Mouse (Mus musculus): ENCODE results near the gene Hpse. TPM values are rescaled to one million over a fixed set of nuclear protein-coding genes. Genes with fewer than 3 reads are reported as not detected.

Gene Hpse
- polyA plus RNA-seq, 1 experiment from 2014 or later, result 0.53 TPM

- Histone ChIP-seq H3K36me3 (no peaks in the 10 kb centered on the region), H3K9me3 (no peaks in the 10 kb centered on the region), H3K27me3 (no peaks in the 10 kb centered on the region), H3K4me2 (no peak overlapping the region), H3K9ac (no peak overlapping the region), H3K27ac (replicated peaks) (no peak overlapping the region), H3K4me1 (replicated peaks) (no peaks in the 10 kb centered on the region), H3K4me3 (no peak overlapping the region)
- WGBS, result 88% methylated on average over 4 of the region's 4 CpGs
- no peak for ATAC-seq (ENCODE audit: low FRiP score, low read depth)
Measured at GRCm38 (mm10) chr5:100726001-100726400, 6.5 kb upstream of the Hpse start.

DNA sequence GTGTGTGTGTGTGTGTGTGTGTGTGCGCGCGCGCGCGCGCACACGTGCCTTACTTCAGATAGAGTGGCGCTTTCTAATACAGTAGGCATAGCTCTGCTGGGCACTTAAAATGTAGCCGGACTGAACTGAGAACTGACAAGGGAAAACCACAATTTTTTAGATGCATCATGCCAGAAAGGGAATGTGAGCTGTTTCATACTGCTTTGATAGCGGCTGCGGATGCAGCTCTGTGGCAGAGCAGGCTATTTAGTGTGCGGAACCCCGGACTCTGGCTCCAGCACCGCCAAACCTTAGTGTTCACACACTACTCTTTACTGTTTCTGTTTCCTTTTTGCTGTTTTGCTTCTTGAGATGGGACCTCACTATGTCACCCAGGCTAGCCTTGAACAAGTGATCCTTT lies 2.8 kb downstream of the Hpse start:
- no peak overlapping the region for H3K9ac ChIP-seq
- H3K4me2 ChIP-seq, result no peak overlapping the region
- no peaks in the 10 kb centered on the region for H3K9me3 ChIP-seq
- no peak overlapping the region for H3K27ac ChIP-seq (replicated peaks)
- no peak overlapping the region for H3K4me3 ChIP-seq
- WGBS, result 96% methylated on average over 15 of the region's 15 CpGs
- no peak for ATAC-seq (ENCODE audit: low FRiP score, low read depth)
- no peaks in the 10 kb centered on the region for H3K36me3 ChIP-seq
- peaks cover 15% of the 10 kb centered on the region for H3K27me3 ChIP-seq
- peaks cover 15% of the 10 kb centered on the region for H3K4me1 ChIP-seq (replicated peaks)

- Histone ChIP-seq H3K27ac (replicated peaks) (no peak overlapping the region), H3K27me3 (no peaks in the 10 kb centered on the region), H3K4me2 (no peak overlapping the region), H3K9ac (no peak overlapping the region), H3K9me3 (no peaks in the 10 kb centered on the region), H3K4me3 (no peak overlapping the region), H3K4me1 (replicated peaks) (no peaks in the 10 kb centered on the region), H3K36me3 (no peaks in the 10 kb centered on the region)
- ATAC-seq (ENCODE audit: low FRiP score, low read depth), result no peak
- WGBS, result 98% methylated on average over 6 of the region's 6 CpGs
Measured at GRCm38 (mm10) chr5:100711219-100711618, 8.3 kb downstream of the Hpse start.

DNA sequence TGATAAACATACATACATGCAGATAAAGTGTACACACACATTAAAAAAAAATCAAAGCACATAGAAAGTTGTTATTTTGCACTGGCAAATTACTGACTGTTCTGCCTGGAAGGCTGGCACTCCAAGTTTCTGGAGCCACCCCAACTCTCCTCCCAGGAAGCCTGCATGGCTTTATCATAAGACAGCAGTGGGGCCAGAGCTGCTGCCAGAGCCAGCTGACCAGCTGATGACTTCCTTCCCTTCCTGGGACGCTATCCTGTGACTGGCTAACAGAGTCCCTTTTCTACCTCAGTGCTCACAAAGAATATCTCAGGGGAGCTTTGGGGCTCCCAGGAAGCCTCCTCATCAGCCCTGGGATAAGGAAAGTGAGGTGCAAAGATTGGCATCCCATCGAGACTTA lies 9.5 kb downstream of the Hpse start:
- 74% methylated on average over 2 of the region's 2 CpGs for WGBS
- H3K27ac ChIP-seq (replicated peaks), result no peak overlapping the region
- no peak overlapping the region for H3K4me2 ChIP-seq
- no peak overlapping the region for H3K9ac ChIP-seq
- H3K36me3 ChIP-seq, result no peaks in the 10 kb centered on the region
- no peak overlapping the region for H3K4me3 ChIP-seq
- no peaks in the 10 kb centered on the region for H3K4me1 ChIP-seq (replicated peaks)
- no peaks in the 10 kb centered on the region for H3K27me3 ChIP-seq
- ATAC-seq (ENCODE audit: low FRiP score, low read depth), result no peak
- no peaks in the 10 kb centered on the region for H3K9me3 ChIP-seq

DNA sequence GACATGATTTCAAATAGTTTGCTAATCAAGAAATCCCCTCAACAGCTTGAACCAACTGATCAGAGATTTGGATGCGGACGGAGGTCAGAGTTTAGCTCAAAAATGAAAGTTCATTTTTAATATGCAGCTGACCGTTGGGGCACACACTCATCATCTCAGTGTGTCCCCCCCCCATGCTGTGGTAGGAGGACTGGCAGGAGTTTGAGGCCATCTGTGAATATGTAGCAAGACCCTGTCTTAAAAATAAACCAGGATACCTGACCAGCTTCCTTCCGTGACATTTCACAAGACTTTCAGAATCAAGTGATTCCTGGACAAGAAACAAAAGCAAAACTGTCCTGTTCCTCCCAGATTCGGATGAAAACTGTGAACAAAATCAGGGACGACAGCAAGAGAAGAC lies 10.5 kb downstream of the Hpse start:
- Histone ChIP-seq H3K27me3 (no peaks in the 10 kb centered on the region), H3K9ac (no peak overlapping the region), H3K4me1 (replicated peaks) (no peaks in the 10 kb centered on the region), H3K9me3 (no peaks in the 10 kb centered on the region), H3K4me3 (no peak overlapping the region), H3K36me3 (no peaks in the 10 kb centered on the region), H3K27ac (replicated peaks) (no peak overlapping the region), H3K4me2 (no peak overlapping the region)
- no peak for ATAC-seq (ENCODE audit: low FRiP score, low read depth)
- 88% methylated on average over 6 of the region's 6 CpGs for WGBS

GRCm38 (mm10) chr5:100706675-100707074 lies 12.8 kb downstream of the Hpse start:
- Histone ChIP-seq H3K27ac (replicated peaks) (no peak overlapping the region), H3K4me2 (no peak overlapping the region), H3K9me3 (no peaks in the 10 kb centered on the region), H3K27me3 (no peaks in the 10 kb centered on the region), H3K36me3 (no peaks in the 10 kb centered on the region), H3K9ac (no peak overlapping the region), H3K4me3 (no peak overlapping the region), H3K4me1 (replicated peaks) (no peaks in the 10 kb centered on the region)
- 28% methylated on average over 8 of the region's 8 CpGs for WGBS
- ATAC-seq (ENCODE audit: low FRiP score, low read depth), result no peak

DNA sequence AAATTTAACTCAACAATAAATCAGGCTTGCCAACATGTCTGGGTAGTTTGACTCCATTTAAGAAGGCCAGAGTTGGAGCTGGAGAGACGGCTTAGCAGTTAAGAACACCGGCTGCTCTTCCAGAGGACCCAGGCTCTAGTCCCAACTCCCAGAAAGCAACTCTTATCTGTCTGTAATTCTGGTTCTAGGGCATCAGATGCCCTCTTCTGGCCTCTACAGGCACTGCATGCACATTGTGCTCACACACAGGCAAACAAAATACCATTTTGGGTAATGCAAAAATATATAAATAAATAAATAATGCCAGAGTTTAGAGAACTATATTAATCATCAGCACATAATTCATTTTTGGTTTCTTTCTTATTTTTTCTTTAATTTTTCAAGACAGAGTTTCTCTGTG lies 15.2 kb downstream of the Hpse start:
- H3K9ac ChIP-seq, result no peak overlapping the region
- H3K4me3 ChIP-seq, result no peak overlapping the region
- H3K4me2 ChIP-seq, result no peak overlapping the region
- WGBS, result 97% methylated on average over 2 of the region's 2 CpGs
- H3K27me3 ChIP-seq, result no peaks in the 10 kb centered on the region
- no peaks in the 10 kb centered on the region for H3K36me3 ChIP-seq
- no peak for ATAC-seq (ENCODE audit: low FRiP score, low read depth)
- H3K9me3 ChIP-seq, result no peaks in the 10 kb centered on the region
- no peaks in the 10 kb centered on the region for H3K4me1 ChIP-seq (replicated peaks)
- no peak overlapping the region for H3K27ac ChIP-seq (replicated peaks)

GRCm38 (mm10) chr5:100702325-100702724 lies 17.2 kb downstream of the Hpse start:
- H3K27me3 ChIP-seq, result no peaks in the 10 kb centered on the region
- WGBS, result 91% methylated on average over 3 of the region's 3 CpGs
- H3K27ac ChIP-seq (replicated peaks), result no peak overlapping the region
- H3K4me2 ChIP-seq, result no peak overlapping the region
- H3K9ac ChIP-seq, result no peak overlapping the region
- no peak overlapping the region for H3K4me3 ChIP-seq
- H3K4me1 ChIP-seq (replicated peaks), result no peaks in the 10 kb centered on the region
- H3K36me3 ChIP-seq, result no peaks in the 10 kb centered on the region
- ATAC-seq (ENCODE audit: low FRiP score, low read depth), result no peak
- H3K9me3 ChIP-seq, result no peaks in the 10 kb centered on the region

- Histone ChIP-seq H3K27ac (replicated peaks) (no peak overlapping the region), H3K9me3 (no peaks in the 10 kb centered on the region), H3K27me3 (no peaks in the 10 kb centered on the region), H3K4me3 (no peak overlapping the region), H3K36me3 (no peaks in the 10 kb centered on the region), H3K4me1 (replicated peaks) (no peaks in the 10 kb centered on the region), H3K4me2 (no peak overlapping the region), H3K9ac (no peak overlapping the region)
- ATAC-seq (ENCODE audit: low FRiP score, low read depth), result no peak
- 85% methylated on average over 12 of the region's 13 CpGs for WGBS
Measured at GRCm38 (mm10) chr5:100700861-100701620, 18.5 kb downstream of the Hpse start.

DNA sequence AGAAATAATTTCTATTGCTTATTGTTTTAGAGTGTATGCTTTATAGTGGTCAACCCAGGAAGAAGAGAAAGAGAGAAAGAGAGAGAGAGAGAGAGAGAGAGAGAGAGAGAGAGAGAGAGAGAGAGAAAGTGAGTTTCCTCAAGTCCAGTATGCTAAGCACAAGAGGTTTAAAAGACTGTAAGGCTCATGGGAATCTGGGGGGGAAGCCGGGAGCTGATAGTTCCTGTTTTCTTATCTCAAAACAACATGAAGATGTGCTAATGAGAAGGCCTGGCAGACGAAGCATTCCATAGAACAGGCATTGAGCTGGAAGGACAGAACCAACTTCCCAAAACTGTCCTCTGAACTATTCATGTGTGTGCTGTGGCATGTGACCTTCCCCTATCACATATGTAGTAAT lies 21.6 kb downstream of the Hpse start:
- WGBS, result 77% methylated on average over 2 of the region's 2 CpGs
- Histone ChIP-seq H3K27me3 (no peaks in the 10 kb centered on the region), H3K4me2 (no peak overlapping the region), H3K36me3 (no peaks in the 10 kb centered on the region), H3K9ac (no peak overlapping the region), H3K4me3 (no peak overlapping the region), H3K27ac (replicated peaks) (no peak overlapping the region), H3K9me3 (no peaks in the 10 kb centered on the region), H3K4me1 (replicated peaks) (no peaks in the 10 kb centered on the region)
- no peak for ATAC-seq (ENCODE audit: low FRiP score, low read depth)

GRCm38 (mm10) chr5:100697398-100697797 lies 22.1 kb downstream of the Hpse start:
- Histone ChIP-seq H3K4me1 (replicated peaks) (no peaks in the 10 kb centered on the region), H3K36me3 (no peaks in the 10 kb centered on the region), H3K27me3 (no peaks in the 10 kb centered on the region), H3K9me3 (no peaks in the 10 kb centered on the region), H3K4me2 (no peak overlapping the region), H3K9ac (no peak overlapping the region), H3K27ac (replicated peaks) (no peak overlapping the region), H3K4me3 (no peak overlapping the region)
- no peak for ATAC-seq (ENCODE audit: low FRiP score, low read depth)
- WGBS, result 74% methylated on average over 2 of the region's 2 CpGs

DNA sequence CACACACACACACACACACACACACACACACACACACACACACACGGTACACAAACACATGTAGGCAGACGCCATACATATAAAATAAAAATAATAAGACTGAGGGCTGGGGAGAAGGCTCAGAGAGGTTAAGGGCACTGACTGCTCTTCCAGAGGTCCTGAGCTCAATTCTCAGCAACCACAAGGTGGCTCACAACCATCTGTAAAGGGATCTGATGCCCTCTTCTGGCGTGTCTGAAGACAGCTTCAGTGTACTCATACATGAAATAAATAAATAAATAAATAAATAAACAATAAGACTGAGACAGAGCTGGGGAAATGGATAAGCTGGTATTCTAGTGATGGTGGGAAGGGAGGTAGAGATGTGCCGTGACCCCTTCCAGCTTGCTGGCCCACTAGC lies 33.9 kb downstream of the Hpse start:
- no peak overlapping the region for H3K4me2 ChIP-seq
- WGBS, result 65% methylated on average over 4 of the region's 4 CpGs
- no peaks in the 10 kb centered on the region for H3K4me1 ChIP-seq (replicated peaks)
- H3K36me3 ChIP-seq, result no peaks in the 10 kb centered on the region
- no peak overlapping the region for H3K27ac ChIP-seq (replicated peaks)
- no peak overlapping the region for H3K4me3 ChIP-seq
- no peaks in the 10 kb centered on the region for H3K9me3 ChIP-seq
- no peak overlapping the region for H3K9ac ChIP-seq
- H3K27me3 ChIP-seq, result no peaks in the 10 kb centered on the region
- ATAC-seq (ENCODE audit: low FRiP score, low read depth), result no peak

DNA sequence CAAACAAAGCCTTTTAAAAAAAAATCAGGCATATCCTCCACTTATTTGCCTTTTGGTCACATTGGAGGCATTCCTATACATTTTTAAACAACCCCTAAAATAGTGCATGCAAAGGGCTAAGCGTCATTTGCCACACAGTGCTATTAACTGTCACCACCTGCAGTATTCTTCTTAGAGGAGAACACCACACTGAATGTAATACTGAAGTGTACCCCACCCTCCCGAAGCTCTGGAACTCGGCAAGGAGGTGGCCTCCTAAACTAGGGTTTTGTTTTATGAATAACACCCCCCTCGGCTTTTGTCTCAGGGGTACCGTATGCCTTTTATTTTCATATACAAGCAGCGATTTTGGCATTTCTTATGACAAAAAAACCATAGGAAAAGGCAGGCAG lies 39.0 kb downstream of the Hpse start:
- Histone ChIP-seq H3K4me2 (no peak overlapping the region), H3K27ac (replicated peaks) (no peak overlapping the region), H3K9me3 (no peaks in the 10 kb centered on the region), H3K4me3 (no peak overlapping the region), H3K27me3 (no peaks in the 10 kb centered on the region), H3K9ac (no peak overlapping the region), H3K4me1 (replicated peaks) (no peaks in the 10 kb centered on the region), H3K36me3 (no peaks in the 10 kb centered on the region)
- no peak for ATAC-seq (ENCODE audit: low FRiP score, low read depth)
- 81% methylated on average over 6 of the region's 6 CpGs for WGBS

Measured in hindbrain, embryonic 15.5 days (tissue).